Mouse (Mus musculus) adrenal gland (tissue): ENCODE results near the gene Rnase12.
"Not testable (repeated sequence)": the region's sequence is repeated elsewhere in the genome, so short reads cannot be mapped to it uniquely, and the experiment has no call there.

Experiments
- intact Hi-C: fragments of 180-260 bp; cut with DNase I; formaldehyde crosslinking; loops from one replicate; pipeline ENCODE4 v1.15.1; 2025
- long read RNA-seq, 2 experiments: library from polyadenylated mRNA; unstranded; transcript quantifications; one replicate each; pipeline ENCODE4 v2.0.0; 2020; ENCODE audit warnings: borderline replicate concordance in 1 of 2; ENCODE audit not compliant: insufficient replicate concordance in 1 of 2

The Rnase12 gene
- long read RNA-seq, experiment 1, result 0 reads
- long read RNA-seq, experiment 2, result 0 reads

GRCm38 (mm10) chr14:51057401-51057831 is at the start of gene Rnase12:
Gene Rnase12 (minus strand): TSS chr14:51057661.
- intact Hi-C loops, result no loop called here

GRCm38 (mm10) chr14:51106449-51106967 is 49.0 kb upstream of the Rnase12 start:
- intact Hi-C loops, result loop anchor here (10.0 kb wide), 1 partner anchor 238 kb away; no protein-coding TSS in a partner anchor

- intact Hi-C loops, result loop anchor here (5.0 to 10.0 kb wide), 4 partner anchors 68 to 240 kb away; no protein-coding TSS in a partner anchor
These were observed 46.9 kb upstream of the Rnase12 start for GRCm38 (mm10) chr14:51104366-51104765.

- intact Hi-C loops, result loop anchor here (5.0 to 10.0 kb wide), 4 partner anchors 69 to 242 kb away; no protein-coding TSS in a partner anchor
These were observed 45.8 kb upstream of the Rnase12 start for GRCm38 (mm10) chr14:51103217-51103616.

GRCm38 (mm10) chr14:51101284-51101683 is 43.8 kb upstream of the Rnase12 start:
- intact Hi-C loops, result loop anchor here (5.0 to 10.0 kb wide), 4 partner anchors 71 to 244 kb away; no protein-coding TSS in a partner anchor

- intact Hi-C loops, result no loop called here
These were observed 41.5 kb upstream of the Rnase12 start for GRCm38 (mm10) chr14:51098921-51099320.

GRCm38 (mm10) chr14:51098300-51098699 is 40.8 kb upstream of the Rnase12 start:
- intact Hi-C loops, result not testable (repeated sequence)

GRCm38 (mm10) chr14:51095736-51096524 is 38.5 kb upstream of the Rnase12 start:
- intact Hi-C loops, result no loop called here

GRCm38 (mm10) chr14:51094921-51095320 is 37.5 kb upstream of the Rnase12 start:
- intact Hi-C loops, result no loop called here

- intact Hi-C loops, result no loop called here
These were observed 36.8 kb upstream of the Rnase12 start for GRCm38 (mm10) chr14:51094096-51094875.

GRCm38 (mm10) chr14:51093496-51093895 is 36.0 kb upstream of the Rnase12 start:
- intact Hi-C loops, result no loop called here

GRCm38 (mm10) chr14:51092073-51092620 is 34.7 kb upstream of the Rnase12 start:
- intact Hi-C loops, result no loop called here

GRCm38 (mm10) chr14:51090921-51091900 is 33.8 kb upstream of the Rnase12 start, which contains the start of the genes Rnase4 and Ang:
Gene Rnase4 (plus strand): TSS chr14:51091077.
Gene Ang (plus strand): TSS chr14:51091150.
- intact Hi-C loops, result no loop called here

- intact Hi-C loops, result no loop called here
These were observed 32.8 kb upstream of the Rnase12 start for GRCm38 (mm10) chr14:51090077-51090781.

- intact Hi-C loops, result loop anchor here (1.0 to 5.0 kb wide), 2 partner anchors 25 to 282 kb away; partner anchors contain the start of genes Ccnb1ip1 and Parp2
These were observed 32.2 kb upstream of the Rnase12 start for GRCm38 (mm10) chr14:51089674-51090076.

GRCm38 (mm10) chr14:51088970-51089673 is 31.7 kb upstream of the Rnase12 start:
- intact Hi-C loops, result loop anchor here (1.0 to 5.0 kb wide), 2 partner anchors 25 to 282 kb away; partner anchors contain the start of genes Ccnb1ip1 and Parp2

GRCm38 (mm10) chr14:51088166-51088969 is 30.9 kb upstream of the Rnase12 start:
- intact Hi-C loops, result loop anchor here (5.0 kb wide), 1 partner anchor 281 kb away; the partner anchor contains the start of genes Ccnb1ip1 and Parp2
